Mouse (Mus musculus): ENCODE results near the gene Sec24d.

- TF ChIP-seq CTCF (IDR thresholded peaks at IDR 0.05; ENCODE audit: low read depth, low read length) (no peak), POLR2A (IDR thresholded peaks at IDR 0.05; ENCODE audit: borderline replicate concordance, low read depth, low read length) (no peak)
Measured at GRCm38 (mm10) chr3:123336455-123336854, 69.2 kb downstream of the Sec24d start.

Data from bone marrow macrophage, adult 2 months (primary cell).